Mouse (Mus musculus) cerebellum, adult 2 months (tissue): ENCODE measurements at regions not wholly inside any gene's neighbourhood (a gene's known extent, or its start where the extent isn't known, plus 50 kb on each side); places are given as distances from the start of the nearest gene placed in this dataset.

Experiments
- CTCF ChIP-seq: fragments of 200-500 bp; IDR thresholded peaks from 2 replicates; pipeline ENCODE4 v1.5.1; 2011; ENCODE audit warnings: low read depth, mild to moderate bottlenecking, control low read depth, low read length, moderate library complexity, borderline replicate concordance; ENCODE audit not compliant: insufficient read depth
- POLR2A ChIP-seq: fragments of 200-500 bp; IDR thresholded peaks from 2 replicates; pipeline ENCODE4 v1.6.1; 2011; ENCODE audit warnings: low read length, control low read depth, borderline replicate concordance; ENCODE audit not compliant: insufficient read depth

DNA sequence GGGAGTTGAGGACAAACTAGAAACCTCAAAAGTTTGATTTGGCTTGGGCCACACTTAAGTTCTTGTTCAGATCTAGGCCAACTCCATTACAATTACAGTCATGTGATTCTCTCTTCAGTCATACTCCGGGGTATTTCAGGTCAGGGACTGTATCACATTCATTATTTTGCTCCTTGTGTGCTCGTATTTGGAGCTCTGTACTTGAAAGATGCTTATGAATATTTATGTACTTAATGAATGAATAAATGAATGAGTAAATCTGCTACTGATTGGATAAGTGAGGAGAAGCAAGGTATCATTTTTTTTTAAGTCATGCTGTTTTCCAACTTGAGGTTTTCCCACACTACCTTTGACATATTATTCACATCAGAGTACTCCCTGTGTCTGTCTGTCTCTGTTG lies 69.4 kb upstream of the Hs3st1 start:
- TF ChIP-seq CTCF (no peak), POLR2A (no peak)
